Mouse (Mus musculus): ENCODE measurements at regions not wholly inside any gene's neighbourhood (a gene's known extent, or its start where the extent isn't known, plus 50 kb on each side); places are given as distances from the start of the nearest gene placed in this dataset.

- TF ChIP-seq CTCF (IDR thresholded peaks at IDR 0.05; ENCODE audit: control insufficient read depth, insufficient read depth, insufficient replicate concordance, low read depth, low read length) (no peak), POLR2A (IDR thresholded peaks at IDR 0.05; ENCODE audit: control insufficient read depth, low read depth, low read length) (no peak)
Measured at GRCm38 (mm10) chr9:31610212-31610611, 145.9 kb upstream of the Tmem45b start.
